Mouse (Mus musculus) left cerebral cortex, postnatal 14 days (tissue): ENCODE results near the gene Olfr90. TPM values are rescaled to one million over a fixed set of nuclear protein-coding genes. Genes with fewer than 3 reads are reported as not detected.
"Not testable (repeated sequence)": the region's sequence is repeated elsewhere in the genome, so short reads cannot be mapped to it uniquely, and the experiment has no call there.

ENCODE experiments used
- DNase-seq, 2 experiments: peaks; one replicate each; pipeline ENCODE4 v3.0.0; 2021 to 2022; ENCODE audit warnings: low spot score in 2 of 2, mixed read lengths in 1 of 2
- intact Hi-C: fragments of 180-260 bp; cut with DNase I; formaldehyde crosslinking; loops from one replicate; pipeline ENCODE4 v1.15.1; 2025
- long read RNA-seq, 2 experiments: library from polyadenylated mRNA; stranded (forward); transcript quantifications; one replicate each; pipeline ENCODE4 v2.0.0; 2021
- total RNA-seq, 2 experiments: library from RNA; stranded (reverse); gene quantifications; 2 replicates each; pipeline ENCODE4 v1.2.3; 2021

Gene Olfr90
- under 1 TPM in 1 of 2 experiments, not detected in 1; 0.13 TPM for total RNA-seq
- long read RNA-seq, experiment 1: 0 reads
- long read RNA-seq, experiment 2: 0 reads

- intact Hi-C loops: no loop called here
These were observed at the start of gene Olfr90 for GRCm38 (mm10) chr17:37088399-37088798. Olfr90 (minus strand) TSS chr17:37088499.

GRCm38 (mm10) chr17:37131366-37131765, 43.1 kb upstream of the Olfr90 start:
- intact Hi-C loops, DNase-seq: not testable (repeated sequence)

More at GRCm38 (mm10) chr17:37088399-37088798, at the start of gene Olfr90:
- no peak for DNase-seq

- intact Hi-C loops: no loop called here
These were observed 31.7 kb upstream of the Olfr90 start, which contains the start of gene Olfr92 for GRCm38 (mm10) chr17:37119988-37120387. Olfr92 (minus strand) TSS chr17:37120088.

GRCm38 (mm10) chr17:37098178-37098577, 9.9 kb upstream of the Olfr90 start, which contains the start of gene Olfr91:
Olfr91 (minus strand) TSS chr17:37098278.
- DNase-seq: no peak
- intact Hi-C loops: no loop called here

More at GRCm38 (mm10) chr17:37119988-37120387, 31.7 kb upstream of the Olfr90 start, which contains the start of gene Olfr92:
- DNase-seq: no peak

GRCm38 (mm10) chr17:37093289-37093688, 5.0 kb upstream of the Olfr90 start:
- no peak for DNase-seq
- intact Hi-C loops: no loop called here

- no peak for DNase-seq
- intact Hi-C loops: no loop called here
These were observed 3.9 kb upstream of the Olfr90 start for GRCm38 (mm10) chr17:37092198-37092597.

- DNase-seq: peak in 1 of 2 experiments; percentile 20
These were observed 2.8 kb downstream of the Olfr90 start for GRCm38 (mm10) chr17:37085545-37085944.

GRCm38 (mm10) chr17:37084632-37085031, 3.7 kb downstream of the Olfr90 start:
- intact Hi-C loops: no loop called here

More at GRCm38 (mm10) chr17:37085545-37085944, 2.8 kb downstream of the Olfr90 start:
- intact Hi-C loops: no loop called here

GRCm38 (mm10) chr17:37083327-37083726, 5.0 kb downstream of the Olfr90 start:
- peak; percentile 72 to 78 for DNase-seq
- intact Hi-C loops: loop anchor here (1.0 kb wide), 1 partner anchor 120 kb away; no protein-coding TSS in a partner anchor

More at GRCm38 (mm10) chr17:37084632-37085031, 3.7 kb downstream of the Olfr90 start:
- no peak for DNase-seq

- intact Hi-C loops: no loop called here
- DNase-seq: no peak
These were observed 6.6 kb downstream of the Olfr90 start for GRCm38 (mm10) chr17:37081659-37082058.

GRCm38 (mm10) chr17:37080119-37080518, 8.2 kb downstream of the Olfr90 start:
- peak; percentile 26 to 36 for DNase-seq
- intact Hi-C loops: no loop called here

- intact Hi-C loops: loop anchor here (2.0 kb wide), 1 partner anchor 28 kb away; no protein-coding TSS in a partner anchor
- DNase-seq: no peak
These were observed 9.3 kb downstream of the Olfr90 start for GRCm38 (mm10) chr17:37078990-37079389.

- intact Hi-C loops: loop anchor here (2.0 kb wide), 1 partner anchor 27 kb away; no protein-coding TSS in a partner anchor
- DNase-seq: peak in 1 of 2 experiments; percentile 15
These were observed 10.1 kb downstream of the Olfr90 start for GRCm38 (mm10) chr17:37078193-37078592.

GRCm38 (mm10) chr17:37075766-37076165, 12.5 kb downstream of the Olfr90 start:
- DNase-seq: no peak

GRCm38 (mm10) chr17:37075181-37075580, 13.1 kb downstream of the Olfr90 start:
- no peak for DNase-seq

More at GRCm38 (mm10) chr17:37075766-37076165, 12.5 kb downstream of the Olfr90 start:
- intact Hi-C loops: no loop called here

GRCm38 (mm10) chr17:37072730-37073276, 15.5 kb downstream of the Olfr90 start:
- DNase-seq: no peak
- intact Hi-C loops: no loop called here

More at GRCm38 (mm10) chr17:37075181-37075580, 13.1 kb downstream of the Olfr90 start:
- intact Hi-C loops: no loop called here

GRCm38 (mm10) chr17:37072080-37072729, 16.1 kb downstream of the Olfr90 start:
- DNase-seq: no peak
- intact Hi-C loops: no loop called here

GRCm38 (mm10) chr17:37070121-37070520, 18.2 kb downstream of the Olfr90 start:
- DNase-seq: no peak
- intact Hi-C loops: no loop called here

GRCm38 (mm10) chr17:37067861-37068260, 20.4 kb downstream of the Olfr90 start:
- intact Hi-C loops: no loop called here
- no peak for DNase-seq

- intact Hi-C loops: no loop called here
- no peak for DNase-seq
These were observed 22.3 kb downstream of the Olfr90 start for GRCm38 (mm10) chr17:37065993-37066392.
